ENCODE assay signal across 20 mouse cellular contexts in the genomic region with DNA sequence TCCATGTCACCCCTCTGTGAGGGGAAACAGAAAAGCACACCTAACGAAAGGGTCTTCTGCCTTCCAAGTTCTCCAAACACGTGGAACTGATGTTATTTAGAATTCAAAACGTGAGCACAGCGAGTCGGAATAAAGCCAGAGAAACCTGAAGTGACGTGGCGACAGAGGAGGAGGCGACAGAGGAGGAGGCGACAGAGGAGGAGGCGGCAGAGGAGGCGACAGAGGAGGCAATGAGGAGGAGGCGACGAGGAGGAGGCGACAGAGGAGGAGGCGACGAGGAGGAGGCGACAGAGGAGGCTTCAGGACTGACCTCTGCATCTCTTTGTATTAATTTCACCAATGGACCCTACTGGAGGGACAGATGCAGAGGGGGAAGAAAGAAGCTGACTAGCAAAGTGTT. TPM values are rescaled to one million over a fixed set of nuclear protein-coding genes. Genes with fewer than 3 reads are reported as not detected.
DNase-seq lines count a peak whose midpoint lies in the region; ATAC-seq and TF ChIP-seq lines count a peak whose summit lies in the region.
"Had no signal": no experiment of that assay in that cellular context is flagged by ENCODE, and none has a peak within 500 bp of the region (broad histone marks: within the 10 kb centered on the region; RNA-seq: fewer than 3 reads in every experiment).

No protein-coding gene starts in this region.

- no peaks in the 10 kb centered on the region for H3K9me3 ChIP-seq in kidney, embryonic 14.5 days (ENCODE audit: control insufficient read depth, low read length)
- no peaks in the 10 kb centered on the region for H3K9me3 ChIP-seq in lung, postnatal 0 days (ENCODE audit: low read length)
- H3K9me3 ChIP-seq in midbrain, embryonic 15.5 days = no peaks in the 10 kb centered on the region
- H3K9me3 ChIP-seq: embryonic facial prominence, embryonic 12.5 days; forebrain, embryonic 12.5 days; heart, embryonic 12.5 days had no signal

- H3K27me3 ChIP-seq in kidney, embryonic 14.5 days (ENCODE audit: control insufficient read depth, insufficient read depth, low read length) = no peaks in the 10 kb centered on the region
- no peaks in the 10 kb centered on the region for H3K27me3 ChIP-seq in lung, postnatal 0 days (replicated peaks; ENCODE audit: insufficient read depth, low read length)
- no peaks in the 10 kb centered on the region for H3K27me3 ChIP-seq in midbrain, embryonic 15.5 days (replicated peaks)
- H3K27me3 ChIP-seq: CH12.LX; embryonic facial prominence, embryonic 12.5 days; forebrain, embryonic 12.5 days; heart, embryonic 12.5 days; Patski had no signal

- H3K27ac ChIP-seq in kidney, embryonic 14.5 days (ENCODE audit: low read depth, low read length) = no peak overlapping the region; the same call in 1 of the 2 replicates
- H3K27ac ChIP-seq in lung, postnatal 0 days (ENCODE audit: low read length) = 0 out of 2 replicates have a peak overlapping the region, but pooled peaks have one; percentile 9
- H3K27ac ChIP-seq in midbrain, embryonic 15.5 days = no peak overlapping the region
- H3K27ac ChIP-seq: embryonic facial prominence, embryonic 12.5 days; forebrain, embryonic 12.5 days had no signal

- 34% methylated on average over 17 of the region's 17 CpGs for WGBS in kidney, embryonic 14.5 days
- WGBS in lung, postnatal 0 days = 69% methylated on average over 17 of the region's 17 CpGs
- WGBS in midbrain, embryonic 15.5 days = 68% methylated on average over 17 of the region's 17 CpGs

- no peaks in the 10 kb centered on the region for H3K4me1 ChIP-seq in kidney, embryonic 14.5 days (ENCODE audit: control insufficient read depth, insufficient read depth, low read length)
- peaks cover 5% of the 10 kb centered on the region; the same call in 1 of the 2 replicates for H3K4me1 ChIP-seq in lung, postnatal 0 days (ENCODE audit: insufficient read depth, low read depth, low read length)
- H3K4me1 ChIP-seq in midbrain, embryonic 15.5 days = no peaks in the 10 kb centered on the region
- H3K4me1 ChIP-seq: embryonic facial prominence, embryonic 12.5 days had no signal

- DNase-seq in kidney, adult 8-10 months = no peak
- DNase-seq in kidney, postnatal 10 days = peak; percentile 32
- DNase-seq in kidney, postnatal 14 days = no peak
- no peak for DNase-seq in lung, postnatal 0 days (ENCODE audit: low spot score)
- DNase-seq in lung, postnatal 14 days = no peak
- DNase-seq: adrenal gland, postnatal 14 days; cerebellum, adult 11-12 months; cerebellum, adult 9-10 months; cerebellum, postnatal 25 days; gastrocnemius, postnatal 14 days; heart, postnatal 36 days had no signal

- TF ChIP-seq CTCF in lung, postnatal 0 days (IDR thresholded peaks at IDR 0.05) = no peak

- no peak for TF ChIP-seq EP300 in lung, postnatal 0 days (IDR thresholded peaks at IDR 0.05)

- H3K4me3 ChIP-seq in kidney, embryonic 14.5 days (ENCODE audit: low read length) = no peak overlapping the region
- H3K4me3 ChIP-seq in lung, postnatal 0 days (ENCODE audit: low read depth, low read length) = no peak overlapping the region
- no peak overlapping the region for H3K4me3 ChIP-seq in midbrain, embryonic 15.5 days
- H3K4me3 ChIP-seq: embryonic facial prominence, embryonic 12.5 days; forebrain, embryonic 12.5 days; heart, embryonic 12.5 days had no signal

- no peak overlapping the region; the same call in 1 of the 2 replicates for H3K4me2 ChIP-seq in kidney, embryonic 14.5 days (replicated peaks; ENCODE audit: low read depth, low read length)
- H3K4me2 ChIP-seq in lung, postnatal 0 days (replicated peaks; ENCODE audit: low read depth, low read length) = no peak overlapping the region
- no peak overlapping the region for H3K4me2 ChIP-seq in midbrain, embryonic 15.5 days
- H3K4me2 ChIP-seq: embryonic facial prominence, embryonic 12.5 days; forebrain, embryonic 12.5 days; heart, embryonic 12.5 days had no signal

- no peak overlapping the region for H3K9ac ChIP-seq in kidney, embryonic 14.5 days (ENCODE audit: low read depth, low read length)
- no peak overlapping the region for H3K9ac ChIP-seq in lung, postnatal 0 days (replicated peaks; ENCODE audit: low read depth)
- H3K9ac ChIP-seq in midbrain, embryonic 15.5 days = no peak overlapping the region
- H3K9ac ChIP-seq: embryonic facial prominence, embryonic 12.5 days; forebrain, embryonic 12.5 days; heart, embryonic 12.5 days had no signal

- ATAC-seq in kidney, embryonic 14.5 days (ENCODE audit: low FRiP score, low TSS enrichment) = peak; percentile 44; the same call in 1 of the 2 replicates
- ATAC-seq in lung, postnatal 0 days = no peak
- ATAC-seq in midbrain, embryonic 15.5 days (replicated peaks) = no peak
- ATAC-seq: activated CD4-positive, CD25-positive, alpha-beta regulatory T cell, adult 4 months; forebrain, embryonic 16.5 days; Patski had no signal

- H3K36me3 ChIP-seq in kidney, embryonic 14.5 days (ENCODE audit: control insufficient read depth, insufficient read depth, low read length) = peaks cover 8% of the 10 kb centered on the region; the same call in 1 of the 2 replicates
- peaks cover 8% of the 10 kb centered on the region; the same call in 1 of the 2 replicates for H3K36me3 ChIP-seq in lung, postnatal 0 days (ENCODE audit: insufficient read depth, low read length)
- H3K36me3 ChIP-seq in midbrain, embryonic 15.5 days (replicated peaks) = no peaks in the 10 kb centered on the region
- H3K36me3 ChIP-seq: forebrain, embryonic 12.5 days had no signal

RNA-seq across cellular contexts. Expression of gene Soat1, which starts 24.4 kb away (rescaled TPM):
- 43.7 and 54.0 TPM in 2 replicates for polyA plus RNA-seq in kidney, embryonic 14.5 days (2014; fragmentation: Nextera tagmentation; extraction: Ambion mirVana)
- polyA plus RNA-seq in lung, postnatal 0 days (2015; fragmentation: Nextera tagmentation; extraction: Ambion mirVana) = 110 and 140 TPM in 2 replicates
- polyA plus RNA-seq in midbrain, embryonic 15.5 days (2015; fragmentation: Nextera tagmentation; extraction: Ambion mirVana) = 9.1 and 9.2 TPM in 2 replicates

RNA-seq across cellular contexts. Expression of gene Axdnd1, which starts 28.7 kb away (rescaled TPM):
- 0.29 and 1.8 TPM in 2 replicates for polyA plus RNA-seq in kidney, embryonic 14.5 days (2014; fragmentation: Nextera tagmentation; extraction: Ambion mirVana)
- polyA plus RNA-seq in lung, postnatal 0 days (2015; fragmentation: Nextera tagmentation; extraction: Ambion mirVana) = 0.29 and 0.84 TPM in 2 replicates
- 0.11 and 0.12 TPM in 2 replicates for polyA plus RNA-seq in midbrain, embryonic 15.5 days (2015; fragmentation: Nextera tagmentation; extraction: Ambion mirVana)
- polyA plus RNA-seq: activated CD4-positive, CD25-positive, alpha-beta regulatory T cell, adult 4 months; forebrain, embryonic 16.5 days had no signal
